Mouse (Mus musculus): ENCODE measurements around the gene Grpr. TPM values are rescaled to one million over a fixed set of nuclear protein-coding genes. Genes with fewer than 3 reads are reported as not detected.

Gene Grpr
- 2.0 and 2.6 TPM in 2 replicates for polyA plus RNA-seq (2015; fragmentation: Nextera tagmentation; extraction: Ambion mirVana)

DNA sequence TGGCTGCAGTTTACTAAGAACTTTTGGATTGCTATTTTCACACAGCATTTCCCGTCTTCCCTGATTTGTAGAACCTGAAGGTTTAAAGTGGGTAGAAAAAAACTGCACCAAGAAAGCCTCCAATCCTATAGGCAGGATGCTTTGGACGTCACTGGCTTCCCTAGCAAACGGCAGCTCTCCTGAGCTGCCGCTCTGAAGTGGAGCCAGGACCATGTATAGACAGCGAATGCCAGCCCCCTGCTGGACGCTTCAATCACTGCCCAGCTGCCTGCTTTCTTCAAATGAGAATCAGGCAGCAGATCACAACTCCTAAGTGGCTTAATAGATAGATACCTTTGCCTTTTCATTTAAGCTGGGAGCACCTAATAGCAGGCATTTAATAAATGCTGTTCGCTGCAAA lies at the start of gene Grpr:
Gene Grpr (minus strand): TSS at position 12 of the 400 bp plus-strand sequence.
- Histone ChIP-seq H3K27ac (no peak within 1 kb of the TSS), H3K36me3 (no peaks in the 10 kb centered on the region), H3K4me2 (no peak within 1 kb of the TSS), H3K4me3 (no peak within 1 kb of the TSS), H3K9ac (no peak within 1 kb of the TSS), H3K9me3 (no peaks in the 10 kb centered on the region), H3K27me3 (peaks cover 24% of the 10 kb centered on the region), H3K4me1 (no peaks in the 10 kb centered on the region)
- 19% methylated on average over 7 of the region's 7 CpGs for WGBS
- peak; percentile 63; the same call in 1 of the 2 replicates for ATAC-seq (ENCODE audit: insufficient number of reproducible peaks, low FRiP score, low TSS enrichment, low read depth)

DNA sequence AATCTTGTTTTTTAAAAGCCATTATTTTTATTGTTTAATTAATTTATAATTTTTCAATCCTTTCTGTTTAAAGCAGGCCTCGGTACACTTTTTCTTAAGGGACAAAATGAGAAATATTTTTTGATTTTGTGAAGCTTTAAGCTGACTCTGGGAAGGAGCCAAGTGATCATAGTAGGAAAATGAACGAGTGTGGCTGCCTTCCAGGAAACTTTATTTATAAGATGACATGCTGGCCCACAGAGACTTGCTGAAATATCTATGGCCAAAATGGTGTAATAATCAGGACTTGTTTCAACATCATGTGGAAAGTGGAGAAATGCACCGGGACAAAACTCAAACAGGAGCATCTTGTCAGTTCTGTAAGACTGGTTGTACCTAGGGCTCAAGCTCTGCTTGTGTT lies 11.0 kb upstream of the Grpr start:
- no peaks in the 10 kb centered on the region for H3K9me3 ChIP-seq
- H3K4me1 ChIP-seq = no peaks in the 10 kb centered on the region
- no peak overlapping the region for H3K4me2 ChIP-seq
- H3K27me3 ChIP-seq = peaks cover 12% of the 10 kb centered on the region; the same call in 1 of the 2 replicates
- no peaks in the 10 kb centered on the region for H3K36me3 ChIP-seq
- WGBS = 67% methylated on average over 3 of the region's 3 CpGs
- no peak overlapping the region for H3K9ac ChIP-seq
- H3K27ac ChIP-seq = no peak overlapping the region
- no peak for ATAC-seq (ENCODE audit: insufficient number of reproducible peaks, low FRiP score, low TSS enrichment, low read depth)
- H3K4me3 ChIP-seq = no peak overlapping the region

DNA sequence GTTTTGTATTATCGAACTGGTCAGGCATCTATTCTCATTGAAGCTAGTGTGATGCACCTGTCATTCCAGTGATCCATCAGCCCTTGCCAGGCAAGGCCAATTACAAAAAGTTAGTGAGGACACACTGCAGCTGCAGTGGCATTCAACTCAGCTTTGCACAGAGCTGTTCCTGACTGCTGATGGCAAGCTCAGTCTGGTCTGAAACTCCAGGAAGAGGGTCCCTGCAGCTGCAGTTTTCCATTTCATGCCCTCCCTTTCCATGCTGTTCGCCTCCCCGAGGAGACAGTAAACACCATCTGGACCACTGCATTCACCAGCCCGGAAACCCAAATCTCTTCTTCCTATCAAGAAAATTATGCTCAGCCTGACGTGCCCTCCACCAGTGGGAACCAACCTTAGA lies 2.4 kb downstream of the Grpr start:
- Histone ChIP-seq H3K4me2 (no peak overlapping the region), H3K27ac (no peak overlapping the region), H3K4me3 (no peak overlapping the region), H3K4me1 (no peaks in the 10 kb centered on the region), H3K9ac (no peak overlapping the region), H3K27me3 (peaks cover 26% of the 10 kb centered on the region), H3K36me3 (no peaks in the 10 kb centered on the region), H3K9me3 (no peaks in the 10 kb centered on the region)
- no peak for ATAC-seq (ENCODE audit: insufficient number of reproducible peaks, low FRiP score, low TSS enrichment, low read depth)
- 70% methylated on average over 5 of the region's 5 CpGs for WGBS

- Histone ChIP-seq H3K9ac (no peak overlapping the region), H3K4me1 (no peaks in the 10 kb centered on the region), H3K36me3 (no peaks in the 10 kb centered on the region), H3K27me3 (peaks cover 8% of the 10 kb centered on the region; the same call in 1 of the 2 replicates), H3K4me3 (no peak overlapping the region), H3K9me3 (no peaks in the 10 kb centered on the region), H3K27ac (no peak overlapping the region), H3K4me2 (no peak overlapping the region)
- WGBS = 71% methylated on average over 2 of the region's 2 CpGs
- no peak for ATAC-seq (ENCODE audit: insufficient number of reproducible peaks, low FRiP score, low TSS enrichment, low read depth)
Observed at GRCm38 (mm10) chrX:163532836-163533235, 16.6 kb downstream of the Grpr start.

GRCm38 (mm10) chrX:163518963-163519541 lies 30.4 kb downstream of the Grpr start:
- Histone ChIP-seq H3K9me3 (no peaks in the 10 kb centered on the region), H3K36me3 (no peaks in the 10 kb centered on the region), H3K27me3 (peaks cover 4% of the 10 kb centered on the region; the same call in 1 of the 2 replicates), H3K9ac (no peak overlapping the region), H3K4me1 (no peaks in the 10 kb centered on the region), H3K4me3 (no peak overlapping the region), H3K27ac (no peak overlapping the region), H3K4me2 (no peak overlapping the region)
- ATAC-seq (ENCODE audit: insufficient number of reproducible peaks, low FRiP score, low TSS enrichment, low read depth) = no peak
- WGBS = 77% methylated on average over 4 of the region's 4 CpGs

- Histone ChIP-seq H3K4me3 (no peak overlapping the region), H3K4me1 (no peaks in the 10 kb centered on the region), H3K36me3 (no peaks in the 10 kb centered on the region), H3K9ac (no peak overlapping the region), H3K27me3 (0 out of 2 replicates have a peak, but pooled peaks cover 3% of the 10 kb centered on the region), H3K9me3 (no peaks in the 10 kb centered on the region), H3K4me2 (no peak overlapping the region), H3K27ac (no peak overlapping the region)
- WGBS = 26% methylated on average over 2 of the region's 2 CpGs
- no peak for ATAC-seq (ENCODE audit: insufficient number of reproducible peaks, low FRiP score, low TSS enrichment, low read depth)
Observed at GRCm38 (mm10) chrX:163511766-163512165, 37.7 kb downstream of the Grpr start.

GRCm38 (mm10) chrX:163502088-163502487 lies 47.4 kb downstream of the Grpr start:
- H3K27me3 ChIP-seq = no peaks in the 10 kb centered on the region
- 68% methylated on average over 3 of the region's 3 CpGs for WGBS
- no peaks in the 10 kb centered on the region for H3K4me1 ChIP-seq

More at GRCm38 (mm10) chrX:163502088-163502487, 47.4 kb downstream of the Grpr start:
- H3K9ac ChIP-seq = no peak overlapping the region
- no peaks in the 10 kb centered on the region for H3K36me3 ChIP-seq
- no peak overlapping the region for H3K4me2 ChIP-seq
- H3K27ac ChIP-seq = no peak overlapping the region
- no peak overlapping the region for H3K4me3 ChIP-seq
- no peaks in the 10 kb centered on the region for H3K9me3 ChIP-seq
- ATAC-seq (ENCODE audit: insufficient number of reproducible peaks, low FRiP score, low TSS enrichment, low read depth) = no peak

Other genes with a start within 250 kb of the Grpr start
- 0.24 and 0.29 TPM in 2 replicates for gene Rnf138rt1, start 211.7 kb upstream of the Grpr start, polyA plus RNA-seq (2015; fragmentation: Nextera tagmentation; extraction: Ambion mirVana)

Measured in limb, embryonic 15.5 days (tissue).